Mouse (Mus musculus) CH12.LX (cell line): Measurements from ENCODE around the gene Gm9999.

Experiments
- BHLHE40 ChIP-seq: IDR thresholded peaks from 2 replicates; pipeline ENCODE4 v1.6.1; 2011; ENCODE audit warnings: mild to moderate bottlenecking, low read depth, low read length, improper control_type of control experiment
- CHD2 ChIP-seq: IDR thresholded peaks from 2 replicates; pipeline ENCODE4 v1.6.1; 2011; ENCODE audit warnings: low read length, improper control_type of control experiment
- CTCF ChIP-seq, 2 experiments: IDR thresholded peaks in 1 of 2; conservative IDR thresholded peaks in 1 of 2; 2 replicates each; pipeline ENCODE4 v1.5.1; 2011 to 2012; ENCODE audit warnings: low read depth in 2 of 2, low read length in 2 of 2, improper control_type of control experiment in 1 of 2, inconsistent platforms in 1 of 2, mild to moderate bottlenecking in 1 of 2, moderate library complexity in 1 of 2
- EP300 ChIP-seq: IDR thresholded peaks from 2 replicates; pipeline ENCODE4 v1.6.1; 2011; ENCODE audit warnings: low read length, improper control_type of control experiment
- HCFC1 ChIP-seq: IDR thresholded peaks from 2 replicates; pipeline ENCODE4 v1.6.1; 2012; ENCODE audit warnings: low read depth, mild to moderate bottlenecking, inconsistent platforms, low read length, improper control_type of control experiment
- JUND ChIP-seq: conservative IDR thresholded peaks from 2 replicates; pipeline ENCODE4 v1.6.1; 2011; ENCODE audit warnings: low read depth, low read length, improper control_type of control experiment
- MAX ChIP-seq: IDR thresholded peaks from 2 replicates; pipeline ENCODE4 v1.6.1; 2011; ENCODE audit warnings: low read length, improper control_type of control experiment
- RCOR1 ChIP-seq: conservative IDR thresholded peaks from 2 replicates; pipeline ENCODE4 v1.6.1; 2012; ENCODE audit warnings: low read depth, mild to moderate bottlenecking, inconsistent platforms, low read length, improper control_type of control experiment
- SIN3A ChIP-seq: IDR thresholded peaks from 2 replicates; pipeline ENCODE4 v1.6.1; 2012; ENCODE audit warnings: low read length, improper control_type of control experiment, inconsistent platforms
- UBTF ChIP-seq: IDR thresholded peaks from 2 replicates; pipeline ENCODE4 v1.6.1; 2012; ENCODE audit warnings: low read depth, mild to moderate bottlenecking, inconsistent platforms, low read length, improper control_type of control experiment, moderate library complexity
- USF1 ChIP-seq: IDR thresholded peaks from 2 replicates; pipeline ENCODE4 v1.6.1; 2014; ENCODE audit warnings: low read depth, mild to moderate bottlenecking, inconsistent platforms, low read length, improper control_type of control experiment

DNA sequence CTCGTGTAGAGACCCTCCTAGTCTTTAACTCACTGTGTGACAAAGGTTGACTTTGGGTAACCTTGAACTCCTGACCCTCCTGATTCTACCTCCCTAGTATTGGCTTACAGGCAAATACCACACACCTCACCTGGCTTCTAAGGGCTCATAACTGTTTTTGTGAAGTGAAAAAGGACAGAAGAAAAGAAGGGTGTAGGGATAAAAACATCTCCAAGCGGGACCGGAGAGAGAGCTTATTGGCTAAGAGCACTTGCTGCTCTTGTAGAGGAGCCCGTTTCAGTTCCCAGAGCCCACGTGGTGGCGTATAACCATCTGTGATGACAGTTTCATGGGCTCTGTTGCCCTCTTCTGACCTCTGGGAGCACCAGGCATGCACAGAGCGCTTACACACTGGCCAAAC is 33.8 kb downstream of the Gm9999 start:
- no peak for TF ChIP-seq MAX
- no peak for TF ChIP-seq UBTF
- TF ChIP-seq CHD2 = no peak
- no peak for TF ChIP-seq CTCF (conservative IDR thresholded peaks at IDR 0.05 in 1 of 2, IDR thresholded peaks at IDR 0.05 in 1 of 2; ENCODE audit: low read depth in 2 of 2, low read length in 2 of 2)
- TF ChIP-seq HCFC1 = no peak
- no peak for TF ChIP-seq JUND
- no peak for TF ChIP-seq BHLHE40
- TF ChIP-seq RCOR1 = no peak
- no peak for TF ChIP-seq SIN3A
- TF ChIP-seq USF1 = no peak
- TF ChIP-seq EP300 = no peak
